Mouse (Mus musculus) heart, postnatal 0 days (tissue): ENCODE measurements around the gene Afg1l. TPM values are rescaled to one million over a fixed set of nuclear protein-coding genes. Genes with fewer than 3 reads are reported as not detected.

Experiments used
- ATAC-seq: fragments of 200-750 bp; cut with Nextera tagmentation; 2 replicates; pipeline ENCODE4 v1.8.0; 2017; ENCODE audit warnings: low read depth, moderate number of reproducible peaks, moderate library complexity; ENCODE audit not compliant: insufficient read depth
- DNase-seq: peaks from one replicate; pipeline ENCODE4 v3.0.0-alpha.2; 2016; ENCODE audit warnings: low spot score
- H3K27ac ChIP-seq: fragments of 300-500 bp; sonication (generic); 2 replicates; pipeline ENCODE4 v1.5.1; 2014; ENCODE audit warnings: low read depth, mild to moderate bottlenecking
- H3K27me3 ChIP-seq: fragments of 300-500 bp; sonication (generic); 2 replicates; pipeline ENCODE4 v1.6.1; 2014; ENCODE audit warnings: low read length, mixed read lengths; ENCODE audit not compliant: control insufficient read depth, insufficient read depth
- H3K36me3 ChIP-seq: fragments of 300-500 bp; sonication (generic); replicated peaks from 2 replicates; pipeline ENCODE4 v1.6.1; 2014; ENCODE audit warnings: low read length, mixed read lengths; ENCODE audit not compliant: control insufficient read depth, insufficient read depth
- H3K4me1 ChIP-seq: fragments of 300-500 bp; sonication (generic); 2 replicates; pipeline ENCODE4 v1.6.1; 2014; ENCODE audit warnings: antibody characterized with exemption; ENCODE audit not compliant: control insufficient read depth, insufficient read depth
- H3K4me2 ChIP-seq: fragments of 300-500 bp; sonication (generic); 2 replicates; pipeline ENCODE4 v1.6.1; 2014; ENCODE audit warnings: low read depth, mild to moderate bottlenecking, low read length, moderate library complexity
- H3K4me3 ChIP-seq: fragments of 300-500 bp; sonication (generic); 2 replicates; pipeline ENCODE4 v1.5.1; 2014; ENCODE audit warnings: low read depth, low read length
- H3K9ac ChIP-seq: fragments of 300-500 bp; sonication (generic); replicated peaks from 2 replicates; pipeline ENCODE4 v1.6.1; 2014; ENCODE audit warnings: low read depth, low read length, mixed read lengths
- H3K9me3 ChIP-seq: fragments of 300-500 bp; sonication (generic); replicated peaks from 2 replicates; pipeline ENCODE4 v1.6.1; 2016; ENCODE audit warnings: low read length; ENCODE audit not compliant: control insufficient read depth
- CTCF ChIP-seq: IDR thresholded peaks from 2 replicates; pipeline ENCODE4 v1.5.1; 2016; ENCODE audit warnings: antibody characterized with exemption, control low read depth, low read depth
- EP300 ChIP-seq: IDR thresholded peaks from 2 replicates; pipeline ENCODE4 v1.6.1; 2016; ENCODE audit warnings: antibody characterized with exemption, low read depth
- WGBS: fragments of 180-500 bp; shearing (Covaris S2); extraction: QIAGEN DNeasy Blood & Tissue Kit; methylation state at CpG from one replicate; pipeline ENCODE4 v1.1.7; 2014; 5-methylcytosine and 5-hydroxymethylcytosine counted together
- polyA plus RNA-seq: library from polyadenylated mRNA; unstranded; fragments of >200 nt; fragmentation: Nextera tagmentation; extraction: Ambion mirVana; gene quantifications from 2 replicates; pipeline ENCODE4 v1.2.1, GENCODE M21; 2015
- total RNA-seq: library from RNA; depleted of rRNA; stranded (reverse); fragments of >200 nt; gene quantifications from 2 replicates; pipeline ENCODE4 v1.2.3, GENCODE M21; 2014; ENCODE audit warnings: low replicate concordance; rRNA removed

Gene Afg1l
- 23.6 and 24.7 TPM in 2 replicates for total RNA-seq
- 21.8 and 23.2 TPM in 2 replicates for polyA plus RNA-seq

GRCm38 (mm10) chr10:42478341-42478720 is at the start of gene Afg1l:
Afg1l (minus strand) TSS chr10:42478565.
- no peaks in the 10 kb centered on the region for H3K27me3 ChIP-seq
- ATAC-seq (peak; percentile 97), DNase-seq (peak; percentile 97)
- H3K27ac ChIP-seq: peak within 1 kb of the TSS; percentile 100
- H3K9me3 ChIP-seq: no peaks in the 10 kb centered on the region
- under 1% methylated on average over 28 of the region's 29 CpGs for WGBS
- TF ChIP-seq CTCF (peak; percentile 26; the same call in 1 of the 2 replicates), EP300 (peak; percentile 85)
- H3K4me2 ChIP-seq: peak within 1 kb of the TSS; percentile 92
- H3K9ac ChIP-seq: peak within 1 kb of the TSS; percentile 92
- H3K4me1 ChIP-seq: peaks cover 6% of the 10 kb centered on the region; the same call in 1 of the 2 replicates
- peak within 1 kb of the TSS; percentile 89 for H3K4me3 ChIP-seq
- no peaks in the 10 kb centered on the region for H3K36me3 ChIP-seq

- ATAC-seq (no peak), DNase-seq (no peak)
- peaks cover 4% of the 10 kb centered on the region; the same call in 1 of the 2 replicates for H3K4me1 ChIP-seq
- no peaks in the 10 kb centered on the region for H3K27me3 ChIP-seq
- TF ChIP-seq CTCF (no peak), EP300 (no peak)
- no peaks in the 10 kb centered on the region for H3K9me3 ChIP-seq
- no peak overlapping the region for H3K4me2 ChIP-seq
- no peak overlapping the region for H3K27ac ChIP-seq
- H3K9ac ChIP-seq: no peak overlapping the region
- H3K36me3 ChIP-seq: peaks cover 43% of the 10 kb centered on the region
- WGBS: 92% methylated on average over 3 of the region's 3 CpGs
- no peak overlapping the region for H3K4me3 ChIP-seq
Observed at GRCm38 (mm10) chr10:42525682-42526081, 47.3 kb upstream of the Afg1l start.

GRCm38 (mm10) chr10:42523556-42524162 is 45.3 kb upstream of the Afg1l start:
- no peaks in the 10 kb centered on the region for H3K9me3 ChIP-seq
- no peaks in the 10 kb centered on the region for H3K27me3 ChIP-seq
- DNase-seq (no peak), ATAC-seq (no peak)
- no peak for TF ChIP-seq EP300
- TF ChIP-seq CTCF: no peak
- peaks cover 4% of the 10 kb centered on the region; the same call in 1 of the 2 replicates for H3K4me1 ChIP-seq
- H3K4me2 ChIP-seq: no peak overlapping the region
- peaks cover 22% of the 10 kb centered on the region for H3K36me3 ChIP-seq
- no peak overlapping the region for H3K27ac ChIP-seq
- 85% methylated on average over 11 of the region's 11 CpGs for WGBS
- H3K4me3 ChIP-seq: no peak overlapping the region
- no peak overlapping the region for H3K9ac ChIP-seq

- 59% methylated on average over 2 of the region's 2 CpGs for WGBS
- Histone ChIP-seq H3K9me3 (no peaks in the 10 kb centered on the region), H3K36me3 (peaks cover 15% of the 10 kb centered on the region), H3K4me2 (no peak overlapping the region), H3K4me1 (peaks cover 7% of the 10 kb centered on the region; the same call in 1 of the 2 replicates), H3K27me3 (no peaks in the 10 kb centered on the region), H3K9ac (no peak overlapping the region), H3K4me3 (no peak overlapping the region), H3K27ac (no peak overlapping the region)
- no peak for DNase-seq
- no peak for TF ChIP-seq EP300
- TF ChIP-seq CTCF: no peak
- ATAC-seq: no peak
Observed at GRCm38 (mm10) chr10:42522912-42523311, 44.5 kb upstream of the Afg1l start.

- H3K9ac ChIP-seq: no peak overlapping the region
- H3K27me3 ChIP-seq: no peaks in the 10 kb centered on the region
- DNase-seq (peak; percentile 61), ATAC-seq (peak; percentile 79)
- peaks cover 9% of the 10 kb centered on the region; the same call in 1 of the 2 replicates for H3K36me3 ChIP-seq
- TF ChIP-seq EP300: no peak
- no peak for TF ChIP-seq CTCF
- H3K4me2 ChIP-seq: no peak overlapping the region
- H3K4me3 ChIP-seq: no peak overlapping the region
- no peaks in the 10 kb centered on the region for H3K9me3 ChIP-seq
- peak overlapping the region; percentile 26; the same call in 1 of the 2 replicates for H3K27ac ChIP-seq
- H3K4me1 ChIP-seq: peaks cover 7% of the 10 kb centered on the region; the same call in 1 of the 2 replicates
- 12% methylated on average over 4 of the region's 5 CpGs for WGBS
Observed at GRCm38 (mm10) chr10:42521315-42521981, 43.1 kb upstream of the Afg1l start.
